Mouse (Mus musculus) stomach, postnatal 0 days (tissue): ENCODE measurements at regions not wholly inside any gene's neighbourhood (a gene's known extent, or its start where the extent isn't known, plus 50 kb on each side); places are given as distances from the start of the nearest gene placed in this dataset.

Experiments used
- CTCF ChIP-seq: IDR thresholded peaks from 2 replicates; pipeline ENCODE4 v1.5.1; 2016; ENCODE audit warnings: antibody characterized with exemption, low read depth, mild to moderate bottlenecking, moderate library complexity
- EP300 ChIP-seq: optimal IDR thresholded peaks from 2 replicates; pipeline ENCODE3; 2016; ENCODE audit warnings: antibody characterized with exemption

- TF ChIP-seq CTCF (no peak), EP300 (no peak)
Measured at GRCm38 (mm10) chr10:49895436-49895835, 106.9 kb upstream of the Grik2 start.
